Mouse (Mus musculus): ENCODE data around the gene Tfap2e.

Gene Tfap2e

GRCm38 (mm10) chr4:126706630-126707438 is 29.2 kb downstream of the Tfap2e start:
- DNase-seq (ENCODE audit: low spot score in 2 of 2): no peak

- no peak for DNase-seq (ENCODE audit: low spot score in 2 of 2)
These were observed 39.1 kb downstream of the Tfap2e start for GRCm38 (mm10) chr4:126696908-126697307.

- DNase-seq (ENCODE audit: low spot score in 2 of 2): no peak
These were observed 43.0 kb downstream of the Tfap2e start for GRCm38 (mm10) chr4:126693021-126693420.

GRCm38 (mm10) chr4:126689457-126689856 is 46.6 kb downstream of the Tfap2e start:
- no peak for DNase-seq (ENCODE audit: low spot score in 2 of 2)

- no peak for DNase-seq (ENCODE audit: low spot score in 2 of 2)
These were observed 53.0 kb downstream of the Tfap2e start for GRCm38 (mm10) chr4:126683084-126683483.

GRCm38 (mm10) chr4:126682298-126682697 is 53.7 kb downstream of the Tfap2e start:
- DNase-seq (ENCODE audit: low spot score in 2 of 2): no peak

- DNase-seq (ENCODE audit: low spot score in 2 of 2): peak; percentile 99
These were observed 58.7 kb downstream of the Tfap2e start, which contains the start of gene Psmb2 for GRCm38 (mm10) chr4:126677054-126678003. Gene Psmb2, plus strand, starts transcription at chr4:126677630.

GRCm38 (mm10) chr4:126667075-126667474 is 69.0 kb downstream of the Tfap2e start:
- no peak for DNase-seq (ENCODE audit: low spot score in 2 of 2)

Measured in urinary bladder, postnatal 36 days (tissue).